Mouse (Mus musculus) left cerebral cortex, postnatal 36 days (tissue): ENCODE results near the gene Atp13a5. TPM values are rescaled to one million over a fixed set of nuclear protein-coding genes. Genes with fewer than 3 reads are reported as not detected.

Source experiments
- DNase-seq, 2 experiments: peaks; one replicate each; pipeline ENCODE4 v3.0.0; 2021 to 2022; ENCODE audit warnings: low spot score in 2 of 2, mixed read lengths in 1 of 2
- intact Hi-C: fragments of 180-260 bp; cut with DNase I; formaldehyde crosslinking; loops from one replicate; pipeline ENCODE4 v1.15.1; 2025
- total RNA-seq, 2 experiments: library from RNA; stranded (reverse); gene quantifications; 2 replicates each; pipeline ENCODE4 v1.2.3; 2021

The Atp13a5 gene
- total RNA-seq, result 10 to 100 TPM in 1 of 2 experiments, 1 to 10 TPM in 1; 9.3 to 12.7 TPM

DNA sequence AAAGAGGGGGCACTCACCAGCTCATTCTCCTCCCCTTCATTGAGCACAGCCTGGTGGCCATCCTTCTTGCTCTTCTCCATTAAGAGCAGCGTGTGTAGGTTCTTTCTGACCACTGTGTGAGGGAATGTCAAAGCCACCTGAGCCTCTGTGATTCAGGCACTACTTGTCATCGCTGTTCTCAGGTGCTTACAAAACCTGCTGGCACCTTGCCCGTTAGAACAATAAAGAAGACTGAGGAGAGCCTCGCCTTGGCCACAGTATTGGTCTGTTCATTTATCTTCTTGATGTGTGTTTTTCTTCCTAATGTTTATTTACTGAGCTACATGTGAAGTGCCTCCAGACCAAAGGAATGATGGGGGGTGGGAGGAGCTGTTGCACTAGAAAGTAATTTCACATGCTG is at the start of gene Atp13a5:
Gene Atp13a5 (minus strand): TSS at position 275 of the 400 bp plus-strand sequence.
- intact Hi-C loops, result no loop called here
- no peak for DNase-seq

GRCm38 (mm10) chr16:29414822-29415221 is 36.3 kb upstream of the Atp13a5 start:
- intact Hi-C loops, result no loop called here
- DNase-seq, result peak; percentile 28 to 43

DNA sequence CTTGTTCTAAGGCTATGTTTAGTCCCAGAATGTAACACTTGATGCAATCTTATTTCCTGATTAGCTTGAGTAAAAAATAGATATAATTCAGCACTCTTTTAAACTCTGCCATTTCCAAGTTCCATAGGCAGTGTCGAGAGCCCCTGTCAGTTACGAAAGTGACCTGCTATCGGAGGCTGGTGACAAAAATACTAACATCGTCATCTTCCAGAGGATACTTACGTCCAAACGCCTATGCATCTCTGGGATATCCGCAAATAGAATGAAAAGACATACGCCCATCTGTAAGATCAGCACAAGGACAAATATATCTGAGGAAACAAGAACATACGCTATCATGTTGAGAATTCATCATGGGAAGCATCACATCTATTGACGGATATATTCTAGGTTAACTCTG is 28.8 kb upstream of the Atp13a5 start:
- DNase-seq, result no peak
- intact Hi-C loops, result no loop called here

DNA sequence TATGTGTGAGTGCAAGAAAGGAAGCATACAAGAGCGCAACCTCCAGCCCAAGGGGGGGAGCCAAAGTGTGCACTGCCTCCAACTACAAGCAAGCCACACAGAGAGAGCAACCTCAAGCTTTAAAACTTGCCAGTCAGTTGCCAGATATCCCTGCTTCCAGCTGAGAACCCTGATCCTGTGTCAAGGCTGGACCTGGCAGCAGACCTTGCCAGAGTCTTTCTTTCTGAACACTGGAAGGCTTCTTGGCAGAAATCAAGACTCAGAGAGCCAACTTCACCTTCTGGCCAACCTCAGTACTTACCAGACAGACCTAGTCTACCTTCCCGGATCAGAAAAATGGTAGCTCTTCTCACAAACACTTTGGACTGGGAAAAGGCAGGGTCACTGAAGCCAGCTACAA is 20.5 kb upstream of the Atp13a5 start:
- DNase-seq, result no peak
- intact Hi-C loops, result no loop called here

- DNase-seq, result no peak
- intact Hi-C loops, result no loop called here
These were observed 6.2 kb upstream of the Atp13a5 start for GRCm38 (mm10) chr16:29384781-29385180.

DNA sequence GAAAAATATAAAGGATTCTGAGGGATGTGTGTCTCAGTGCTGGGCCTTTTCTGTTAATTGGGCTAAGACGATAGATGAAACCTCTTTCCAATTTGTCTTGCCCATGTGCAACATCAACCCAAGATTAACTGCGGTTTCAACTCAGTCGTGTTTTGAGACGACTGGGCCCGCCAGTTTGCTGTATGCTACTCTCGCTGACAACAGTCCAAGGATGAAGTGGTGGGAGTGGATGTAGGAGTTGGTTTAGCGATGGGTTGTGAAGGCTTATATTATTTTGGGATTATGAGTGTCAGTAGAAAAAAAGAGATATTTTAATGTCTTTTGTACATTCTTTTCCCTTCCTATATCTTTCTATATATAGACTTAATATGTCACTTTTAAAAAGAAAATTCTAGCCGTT is 3.9 kb downstream of the Atp13a5 start:
- DNase-seq, result peak; percentile 26 to 38
- intact Hi-C loops, result no loop called here

- DNase-seq, result no peak
- intact Hi-C loops, result no loop called here
These were observed 47.0 kb downstream of the Atp13a5 start for GRCm38 (mm10) chr16:29331351-29332044.

GRCm38 (mm10) chr16:29330948-29331347 is 47.6 kb downstream of the Atp13a5 start:
- intact Hi-C loops, result no loop called here
- DNase-seq, result no peak

DNA sequence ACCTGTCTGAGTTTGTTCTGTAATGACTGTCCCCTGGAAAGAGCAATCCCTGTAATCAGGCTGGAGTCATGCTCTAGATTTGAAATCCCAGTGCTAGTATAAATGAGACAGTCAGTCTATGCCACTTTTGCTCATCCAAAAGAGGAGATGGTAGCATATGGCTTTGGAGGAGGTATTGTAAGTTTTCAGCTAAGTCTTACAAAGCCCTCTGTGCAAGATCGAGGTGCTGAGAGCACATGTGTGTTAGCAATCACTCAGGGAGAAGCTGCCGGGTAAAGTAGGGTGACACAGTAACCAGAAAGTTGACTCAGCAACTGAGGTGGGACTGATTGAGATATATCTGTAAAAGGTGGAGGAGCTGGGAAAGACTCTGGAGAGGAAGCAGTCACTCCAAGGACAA is 49.3 kb downstream of the Atp13a5 start:
- no peak for DNase-seq
- intact Hi-C loops, result no loop called here

GRCm38 (mm10) chr16:29327910-29328309 is 50.6 kb downstream of the Atp13a5 start:
- no peak for DNase-seq
- intact Hi-C loops, result no loop called here

- intact Hi-C loops, result no loop called here
- no peak for DNase-seq
These were observed 53.2 kb downstream of the Atp13a5 start for GRCm38 (mm10) chr16:29325233-29325919.

DNA sequence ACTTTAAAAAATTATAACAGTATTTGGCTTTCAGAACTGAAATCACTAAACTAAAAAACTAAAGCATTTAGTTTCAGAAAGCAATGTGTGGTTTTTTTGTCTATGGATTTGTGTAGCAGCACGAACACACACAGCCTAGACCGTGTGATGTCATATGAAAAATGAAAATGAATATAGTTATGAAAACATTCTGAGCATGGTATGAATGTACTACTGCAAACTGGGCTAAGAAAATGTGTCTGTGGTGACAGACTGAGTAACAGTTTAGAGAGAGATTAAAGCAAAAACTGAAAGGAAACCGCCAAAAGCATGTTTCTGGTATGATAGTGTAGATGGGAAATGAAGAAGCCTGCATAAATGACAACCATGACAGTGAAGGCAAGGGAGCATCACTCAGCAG is 57.8 kb downstream of the Atp13a5 start:
- intact Hi-C loops, result no loop called here
- DNase-seq, result no peak

GRCm38 (mm10) chr16:29315391-29315790 is 63.1 kb downstream of the Atp13a5 start:
- intact Hi-C loops, result no loop called here
- no peak for DNase-seq

GRCm38 (mm10) chr16:29314991-29315390 is 63.5 kb downstream of the Atp13a5 start:
- DNase-seq, result no peak
- intact Hi-C loops, result no loop called here

DNA sequence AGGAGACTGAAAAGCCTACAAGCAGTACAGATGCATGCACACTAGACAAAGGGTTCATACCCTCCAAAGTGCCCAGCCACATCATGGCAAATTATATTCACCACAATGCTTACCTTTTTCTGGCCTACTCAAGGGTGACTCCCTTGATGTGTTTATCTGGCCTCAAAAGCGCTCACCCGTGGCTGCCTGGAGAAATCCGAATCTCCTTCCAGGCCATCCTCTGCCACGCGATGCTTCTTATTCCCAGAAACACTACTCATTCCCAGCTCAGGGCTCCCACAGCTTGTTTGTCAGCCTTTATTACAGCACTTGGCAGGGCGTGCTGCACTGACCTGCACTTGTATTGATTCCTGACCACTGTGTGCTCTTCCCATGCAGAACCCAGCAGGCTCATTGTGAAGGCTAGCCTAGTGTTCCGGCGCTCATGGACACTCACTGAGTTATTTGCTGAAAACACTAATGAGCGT is 80.9 kb downstream of the Atp13a5 start:
- no peak for DNase-seq
- intact Hi-C loops, result no loop called here

DNA sequence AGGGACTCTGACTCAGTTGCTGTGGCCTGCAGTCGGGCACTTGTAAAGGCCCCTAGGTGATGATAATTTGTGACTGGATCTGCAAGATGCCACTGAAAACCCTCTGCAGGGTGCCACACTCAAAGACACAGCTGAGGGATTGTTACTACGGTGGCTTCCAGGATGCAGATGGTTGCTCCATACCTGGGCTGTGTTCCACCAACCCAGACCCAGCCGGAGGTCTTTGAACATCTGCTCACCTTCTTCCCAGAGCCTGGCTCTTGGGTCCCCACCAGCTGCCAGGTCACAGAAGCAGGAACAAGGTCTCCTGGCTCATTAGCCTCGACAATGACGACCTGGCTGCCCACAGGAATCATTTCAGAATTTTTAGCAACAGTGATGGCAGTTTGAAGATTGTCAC is 97.8 kb downstream of the Atp13a5 start:
- intact Hi-C loops, result no loop called here
- DNase-seq, result no peak

GRCm38 (mm10) chr16:29254325-29254724 is 124.2 kb downstream of the Atp13a5 start:
- intact Hi-C loops, result no loop called here
- no peak for DNase-seq

- intact Hi-C loops, result no loop called here
- DNase-seq, result no peak
These were observed 142.6 kb downstream of the Atp13a5 start for GRCm38 (mm10) chr16:29235951-29236350.

GRCm38 (mm10) chr16:29216395-29217295 is 161.9 kb downstream of the Atp13a5 start:
- intact Hi-C loops, result loop anchor here (5.0 kb wide), 1 partner anchor 54 kb away; no protein-coding TSS in a partner anchor
- DNase-seq, result peak; percentile 71 to 73
